Mouse (Mus musculus) stomach, embryonic 14.5 days (tissue): ENCODE data around the gene Mapk9. TPM values are rescaled to one million over a fixed set of nuclear protein-coding genes. Genes with fewer than 3 reads are reported as not detected.
A peak's percentile ranks its signal among the peaks of the same experiment; 100 is the strongest.

Experiments used
- ATAC-seq: fragments of 200-750 bp; cut with Nextera tagmentation; 2 replicates; pipeline ENCODE4 v1.8.0; 2017; ENCODE audit warnings: low read depth, moderate TSS enrichment; ENCODE audit not compliant: insufficient number of reproducible peaks, insufficient read depth, low FRiP score
- H3K27ac ChIP-seq: fragments of 300-500 bp; sonication (generic); 2 replicates; pipeline ENCODE4 v1.5.1; 2014; ENCODE audit warnings: mild to moderate bottlenecking, low read length, moderate library complexity, mixed read lengths
- H3K27me3 ChIP-seq: fragments of 300-500 bp; sonication (generic); 2 replicates; pipeline ENCODE4 v1.6.1; 2014; ENCODE audit warnings: low read length, control low read depth, mixed read lengths; ENCODE audit not compliant: control insufficient read depth, insufficient read depth
- H3K36me3 ChIP-seq: fragments of 300-500 bp; sonication (generic); 2 replicates; pipeline ENCODE4 v1.6.1; 2014; ENCODE audit warnings: mild to moderate bottlenecking, control low read depth, low read length, moderate library complexity, mixed read lengths; ENCODE audit not compliant: control insufficient read depth, insufficient read depth
- H3K4me1 ChIP-seq: fragments of 300-500 bp; sonication (generic); 2 replicates; pipeline ENCODE4 v1.6.1; 2014; ENCODE audit warnings: low read length, control low read depth, mixed read lengths; ENCODE audit not compliant: control insufficient read depth, insufficient read depth
- H3K4me2 ChIP-seq: fragments of 300-500 bp; sonication (generic); replicated peaks from 2 replicates; pipeline ENCODE4 v1.6.1; 2014; ENCODE audit warnings: low read depth, low read length, control low read depth
- H3K4me3 ChIP-seq: fragments of 300-500 bp; sonication (generic); 2 replicates; pipeline ENCODE4 v1.5.1; 2014; ENCODE audit warnings: low read depth, low read length, control low read depth
- H3K9ac ChIP-seq: fragments of 300-500 bp; sonication (generic); replicated peaks from 2 replicates; pipeline ENCODE4 v1.6.1; 2014; ENCODE audit warnings: low read depth, mild to moderate bottlenecking, control low read depth, low read length, moderate library complexity, mixed read lengths
- H3K9me3 ChIP-seq: fragments of 300-500 bp; sonication (generic); 2 replicates; pipeline ENCODE4 v1.6.1; 2016; ENCODE audit warnings: low read depth, low read length, control low read depth; ENCODE audit not compliant: control insufficient read depth
- WGBS: fragments of 180-500 bp; shearing (Covaris S2); extraction: QIAGEN DNeasy Blood & Tissue Kit; methylation state at CpG from one replicate; pipeline ENCODE4 v1.1.7; 2014; 5-methylcytosine and 5-hydroxymethylcytosine counted together
- polyA plus RNA-seq: library from polyadenylated mRNA; unstranded; fragments of >200 nt; fragmentation: Nextera tagmentation; extraction: Ambion mirVana; gene quantifications from 2 replicates; pipeline ENCODE4 v1.2.1, GENCODE M21; 2014

The Mapk9 gene
- polyA plus RNA-seq, 1 experiment from 2014 or later: 36.5 TPM

DNA sequence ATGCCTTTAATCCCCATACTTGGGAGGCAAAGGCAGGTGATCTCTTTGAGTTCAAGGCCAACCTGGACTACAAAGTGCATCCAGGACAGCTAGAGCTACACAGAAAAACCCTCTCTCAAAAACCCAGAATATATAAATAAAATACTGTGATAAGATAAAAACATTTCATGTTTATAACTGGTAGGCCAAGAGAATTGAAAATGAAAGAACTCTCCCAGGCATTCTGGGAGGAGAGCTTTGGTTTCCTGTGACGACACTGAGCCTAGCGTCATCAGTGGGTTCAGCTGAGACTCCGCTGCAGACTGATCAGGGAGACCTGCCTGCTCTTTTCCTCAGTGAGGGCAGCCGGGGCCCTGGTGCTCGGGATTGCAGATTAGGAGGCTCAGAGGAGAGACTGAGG is 8.6 kb downstream of the Mapk9 start:
- no peak overlapping the region for H3K27ac ChIP-seq
- H3K4me1 ChIP-seq: no peaks in the 10 kb centered on the region
- H3K36me3 ChIP-seq: peaks cover 3% of the 10 kb centered on the region; the same call in 1 of the 2 replicates
- ATAC-seq: no peak
- H3K4me2 ChIP-seq: no peak overlapping the region
- no peak overlapping the region for H3K9ac ChIP-seq
- 80% methylated on average over 5 of the region's 5 CpGs for WGBS
- no peak overlapping the region for H3K4me3 ChIP-seq
- H3K27me3 ChIP-seq: no peaks in the 10 kb centered on the region
- H3K9me3 ChIP-seq: no peaks in the 10 kb centered on the region

DNA sequence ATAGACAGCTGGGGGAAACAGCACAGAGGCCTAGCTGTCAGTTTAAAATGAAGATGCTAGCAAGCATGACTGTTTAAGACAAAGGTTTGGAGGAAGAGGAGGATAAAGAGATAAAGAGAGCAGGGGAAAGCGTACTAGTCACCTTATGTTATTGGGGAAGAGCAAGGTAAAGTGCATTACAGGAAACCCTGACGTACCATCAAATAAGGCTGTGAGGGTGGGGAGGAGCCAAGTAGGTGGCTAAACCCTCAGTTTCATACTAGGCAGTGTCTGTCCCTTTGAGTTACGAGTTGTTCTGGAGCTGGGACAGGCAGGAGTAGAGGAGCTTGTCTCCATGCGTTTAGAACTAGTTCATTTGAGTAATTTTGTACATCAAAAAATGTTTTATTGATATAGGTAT is 14.6 kb downstream of the Mapk9 start:
- Histone ChIP-seq H3K36me3 (peaks cover 4% of the 10 kb centered on the region; the same call in 1 of the 2 replicates), H3K27ac (no peak overlapping the region), H3K27me3 (no peaks in the 10 kb centered on the region), H3K4me1 (no peaks in the 10 kb centered on the region), H3K9me3 (no peaks in the 10 kb centered on the region), H3K4me2 (no peak overlapping the region), H3K4me3 (no peak overlapping the region), H3K9ac (no peak overlapping the region)
- 86% methylated on average over 4 of the region's 4 CpGs for WGBS
- no peak for ATAC-seq

- Histone ChIP-seq H3K27me3 (no peaks in the 10 kb centered on the region), H3K4me2 (no peak overlapping the region), H3K4me1 (no peaks in the 10 kb centered on the region), H3K4me3 (no peak overlapping the region), H3K9me3 (no peaks in the 10 kb centered on the region), H3K36me3 (peaks cover 7% of the 10 kb centered on the region; the same call in 1 of the 2 replicates), H3K27ac (no peak overlapping the region), H3K9ac (no peak overlapping the region)
- ATAC-seq: no peak
Measured at GRCm38 (mm10) chr11:49863926-49864325, 17.4 kb downstream of the Mapk9 start.

- Histone ChIP-seq H3K9me3 (no peaks in the 10 kb centered on the region), H3K27me3 (no peaks in the 10 kb centered on the region), H3K4me1 (no peaks in the 10 kb centered on the region), H3K36me3 (peaks cover 21% of the 10 kb centered on the region), H3K9ac (no peak overlapping the region), H3K27ac (no peak overlapping the region), H3K4me2 (no peak overlapping the region), H3K4me3 (no peak overlapping the region)
- 86% methylated on average over 5 of the region's 5 CpGs for WGBS
- ATAC-seq: no peak
Measured at GRCm38 (mm10) chr11:49867320-49867719, 20.8 kb downstream of the Mapk9 start.

DNA sequence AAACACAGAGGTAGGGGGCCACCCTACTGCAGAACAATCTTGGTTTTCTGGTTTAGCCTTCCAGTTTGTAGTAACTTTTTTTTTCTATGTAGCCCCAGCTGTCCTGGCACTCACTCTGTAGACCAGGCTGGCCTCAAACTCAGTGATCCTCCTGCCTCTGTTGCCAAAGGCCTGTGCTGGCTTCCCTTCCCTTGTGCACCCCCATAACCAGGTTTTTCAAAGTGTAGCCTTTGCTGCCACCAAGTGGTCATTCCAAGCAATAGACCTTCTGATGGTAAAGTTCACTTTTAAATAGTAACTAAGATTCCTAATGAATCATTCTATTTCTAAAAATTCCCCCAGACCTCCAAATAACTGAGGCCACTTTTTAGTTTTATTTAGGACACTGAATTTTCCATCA is 23.2 kb downstream of the Mapk9 start:
- Histone ChIP-seq H3K9ac (no peak overlapping the region), H3K27ac (no peak overlapping the region), H3K9me3 (no peaks in the 10 kb centered on the region), H3K4me3 (no peak overlapping the region), H3K36me3 (peaks cover 27% of the 10 kb centered on the region), H3K4me1 (no peaks in the 10 kb centered on the region), H3K4me2 (no peak overlapping the region), H3K27me3 (no peaks in the 10 kb centered on the region)
- 0 out of 2 replicates have a peak, but pooled peaks have one; percentile 18 for ATAC-seq

- no peak overlapping the region for H3K4me2 ChIP-seq
- no peak overlapping the region for H3K27ac ChIP-seq
- peaks cover 23% of the 10 kb centered on the region for H3K36me3 ChIP-seq
- 54% methylated on average over 6 of the region's 6 CpGs for WGBS
- H3K27me3 ChIP-seq: no peaks in the 10 kb centered on the region
- H3K4me1 ChIP-seq: peaks cover 3% of the 10 kb centered on the region; the same call in 1 of the 2 replicates
- no peaks in the 10 kb centered on the region for H3K9me3 ChIP-seq
- H3K9ac ChIP-seq: no peak overlapping the region
- H3K4me3 ChIP-seq: no peak overlapping the region
- no peak for ATAC-seq
Measured at GRCm38 (mm10) chr11:49871914-49872313, 25.4 kb downstream of the Mapk9 start.

- Histone ChIP-seq H3K9me3 (no peaks in the 10 kb centered on the region), H3K4me3 (no peak overlapping the region), H3K4me2 (no peak overlapping the region), H3K27ac (no peak overlapping the region), H3K36me3 (peaks cover 20% of the 10 kb centered on the region), H3K27me3 (no peaks in the 10 kb centered on the region), H3K4me1 (peaks cover 3% of the 10 kb centered on the region; the same call in 1 of the 2 replicates), H3K9ac (no peak overlapping the region)
- 91% methylated on average over 6 of the region's 6 CpGs for WGBS
- ATAC-seq: no peak
Measured at GRCm38 (mm10) chr11:49872779-49873178, 26.2 kb downstream of the Mapk9 start.

- H3K9ac ChIP-seq: no peak overlapping the region
- no peak overlapping the region for H3K4me3 ChIP-seq
- H3K4me2 ChIP-seq: no peak overlapping the region
- 76% methylated on average over 8 of the region's 8 CpGs for WGBS
- H3K4me1 ChIP-seq: peaks cover 3% of the 10 kb centered on the region; the same call in 1 of the 2 replicates
- peaks cover 15% of the 10 kb centered on the region for H3K36me3 ChIP-seq
- peak; percentile 42; the same call in 1 of the 2 replicates for ATAC-seq
- no peaks in the 10 kb centered on the region for H3K27me3 ChIP-seq
- 0 out of 2 replicates have a peak overlapping the region, but pooled peaks have one; percentile 15 for H3K27ac ChIP-seq
- no peaks in the 10 kb centered on the region for H3K9me3 ChIP-seq
Measured at GRCm38 (mm10) chr11:49876948-49877817, 30.6 kb downstream of the Mapk9 start.
